Mouse (Mus musculus) embryonic facial prominence, embryonic 14.5 days (tissue): ENCODE results near the gene Crebrf. TPM values are rescaled to one million over a fixed set of nuclear protein-coding genes. Genes with fewer than 3 reads are reported as not detected.
A peak's percentile ranks its signal among the peaks of the same experiment; 100 is the strongest.

ENCODE experiments used
- ATAC-seq: fragments of 200-750 bp; cut with Nextera tagmentation; 2 replicates; pipeline ENCODE4 v1.8.0; 2017; ENCODE audit warnings: low read depth, moderate number of reproducible peaks, moderate TSS enrichment
- DNase-seq: peaks from one replicate; pipeline ENCODE4 v3.0.0-alpha.2; 2015; ENCODE audit warnings: low spot score
- H3K27ac ChIP-seq: fragments of 300-500 bp; sonication (generic); replicated peaks from 2 replicates; pipeline ENCODE4 v1.5.1; 2014; ENCODE audit warnings: low read depth, mild to moderate bottlenecking, low read length, moderate library complexity
- H3K27me3 ChIP-seq: fragments of 300-500 bp; sonication (generic); replicated peaks from 2 replicates; pipeline ENCODE4 v1.6.1; 2014; ENCODE audit warnings: low read length; ENCODE audit not compliant: control insufficient read depth, insufficient read depth
- H3K36me3 ChIP-seq: fragments of 300-500 bp; sonication (generic); 2 replicates; pipeline ENCODE4 v1.6.1; 2014; ENCODE audit warnings: low read length, mixed read lengths; ENCODE audit not compliant: control insufficient read depth, insufficient read depth
- H3K4me1 ChIP-seq: fragments of 300-500 bp; sonication (generic); 2 replicates; pipeline ENCODE4 v1.6.1; 2014; ENCODE audit warnings: antibody characterized with exemption, low read length; ENCODE audit not compliant: control insufficient read depth, insufficient read depth
- H3K4me2 ChIP-seq: fragments of 300-500 bp; sonication (generic); 2 replicates; pipeline ENCODE4 v1.6.1; 2014; ENCODE audit warnings: low read depth, mild to moderate bottlenecking, low read length, moderate library complexity, mixed read lengths
- H3K4me3 ChIP-seq: fragments of 300-500 bp; sonication (generic); 2 replicates; pipeline ENCODE4 v1.5.1; 2014; ENCODE audit warnings: low read depth, mild to moderate bottlenecking, low read length
- H3K9ac ChIP-seq: fragments of 300-500 bp; sonication (generic); 2 replicates; pipeline ENCODE4 v1.6.1; 2014; ENCODE audit warnings: low read depth, mild to moderate bottlenecking, low read length, moderate library complexity, mixed read lengths
- H3K9me3 ChIP-seq: fragments of 300-500 bp; sonication (generic); 2 replicates; pipeline ENCODE4 v1.6.1; 2016; ENCODE audit warnings: low read length; ENCODE audit not compliant: control insufficient read depth
- WGBS: fragments of 180-500 bp; shearing (Covaris S2); extraction: QIAGEN DNeasy Blood & Tissue Kit; methylation state at CpG from one replicate; pipeline ENCODE4 v1.1.7; 2014; 5-methylcytosine and 5-hydroxymethylcytosine counted together
- polyA plus RNA-seq: library from polyadenylated mRNA; unstranded; fragments of >200 nt; fragmentation: Nextera tagmentation; extraction: Ambion mirVana; gene quantifications from 2 replicates; pipeline ENCODE4 v1.2.1, GENCODE M21; 2014

Crebrf gene
- polyA plus RNA-seq, 1 experiment from 2014 or later = 5.1 TPM

- no peaks in the 10 kb centered on the region for H3K9me3 ChIP-seq
- H3K4me3 ChIP-seq = no peak overlapping the region
- H3K4me2 ChIP-seq = no peak overlapping the region
- no peaks in the 10 kb centered on the region for H3K4me1 ChIP-seq
- ATAC-seq (no peak), DNase-seq (no peak)
- no peak overlapping the region for H3K9ac ChIP-seq
- no peaks in the 10 kb centered on the region for H3K27me3 ChIP-seq
- no peak overlapping the region for H3K27ac ChIP-seq
- WGBS = 89% methylated on average over 10 of the region's 10 CpGs
- H3K36me3 ChIP-seq = peaks cover 60% of the 10 kb centered on the region
Observed at GRCm38 (mm10) chr17:26699819-26700616, 15.4 kb upstream of the Crebrf start.

- DNase-seq (no peak), ATAC-seq (no peak)
- Histone ChIP-seq H3K4me1 (no peaks in the 10 kb centered on the region), H3K4me3 (no peak overlapping the region), H3K9ac (no peak overlapping the region), H3K27me3 (no peaks in the 10 kb centered on the region), H3K9me3 (no peaks in the 10 kb centered on the region), H3K27ac (no peak overlapping the region), H3K36me3 (peaks cover 51% of the 10 kb centered on the region), H3K4me2 (no peak overlapping the region)
- WGBS = 80% methylated on average over 13 of the region's 13 CpGs
Observed at GRCm38 (mm10) chr17:26701565-26701964, 13.9 kb upstream of the Crebrf start.

- 80% methylated on average over 4 of the region's 4 CpGs for WGBS
- DNase-seq (no peak), ATAC-seq (no peak)
- H3K4me2 ChIP-seq = no peak overlapping the region
- H3K9ac ChIP-seq = no peak overlapping the region
- peaks cover 42% of the 10 kb centered on the region for H3K36me3 ChIP-seq
- no peaks in the 10 kb centered on the region for H3K27me3 ChIP-seq
- no peaks in the 10 kb centered on the region for H3K9me3 ChIP-seq
- H3K27ac ChIP-seq = no peak overlapping the region
- H3K4me3 ChIP-seq = no peak overlapping the region
- H3K4me1 ChIP-seq = no peaks in the 10 kb centered on the region
Observed at GRCm38 (mm10) chr17:26702621-26703020, 12.8 kb upstream of the Crebrf start.

- DNase-seq = no peak
- 82% methylated on average over 4 of the region's 4 CpGs for WGBS
- Histone ChIP-seq H3K9ac (no peak overlapping the region), H3K9me3 (no peaks in the 10 kb centered on the region), H3K4me2 (no peak overlapping the region), H3K27ac (no peak overlapping the region), H3K27me3 (no peaks in the 10 kb centered on the region), H3K4me3 (no peak overlapping the region), H3K4me1 (no peaks in the 10 kb centered on the region), H3K36me3 (peaks cover 33% of the 10 kb centered on the region)
- ATAC-seq = no peak
Observed at GRCm38 (mm10) chr17:26703671-26704070, 11.8 kb upstream of the Crebrf start.

- no peak overlapping the region for H3K4me2 ChIP-seq
- WGBS = 65% methylated on average over 11 of the region's 11 CpGs
- DNase-seq (peak; percentile 23), ATAC-seq (no peak)
- H3K27ac ChIP-seq = no peak overlapping the region
- 0 out of 2 replicates have a peak, but pooled peaks cover 13% of the 10 kb centered on the region for H3K36me3 ChIP-seq
- no peaks in the 10 kb centered on the region for H3K27me3 ChIP-seq
- no peaks in the 10 kb centered on the region for H3K4me1 ChIP-seq
- no peak overlapping the region for H3K4me3 ChIP-seq
- H3K9me3 ChIP-seq = no peaks in the 10 kb centered on the region
- H3K9ac ChIP-seq = no peak overlapping the region
Observed at GRCm38 (mm10) chr17:26705463-26706359, 9.7 kb upstream of the Crebrf start.

GRCm38 (mm10) chr17:26707066-26707465, 8.4 kb upstream of the Crebrf start:
- no peak for ATAC-seq
- Histone ChIP-seq H3K4me3 (no peak overlapping the region), H3K27me3 (no peaks in the 10 kb centered on the region), H3K9me3 (no peaks in the 10 kb centered on the region), H3K9ac (no peak overlapping the region), H3K36me3 (0 out of 2 replicates have a peak, but pooled peaks cover 8% of the 10 kb centered on the region), H3K4me1 (no peaks in the 10 kb centered on the region), H3K4me2 (no peak overlapping the region), H3K27ac (no peak overlapping the region)
- no peak for DNase-seq
- WGBS = 71% methylated on average over 7 of the region's 7 CpGs

- DNase-seq (no peak), ATAC-seq (no peak)
- Histone ChIP-seq H3K4me1 (no peaks in the 10 kb centered on the region), H3K9me3 (no peaks in the 10 kb centered on the region), H3K27me3 (no peaks in the 10 kb centered on the region), H3K4me2 (no peak overlapping the region), H3K36me3 (0 out of 2 replicates have a peak, but pooled peaks cover 3% of the 10 kb centered on the region), H3K4me3 (no peak overlapping the region), H3K27ac (no peak overlapping the region), H3K9ac (no peak overlapping the region)
Observed at GRCm38 (mm10) chr17:26708499-26708898, 7.0 kb upstream of the Crebrf start.

GRCm38 (mm10) chr17:26708993-26709590, 6.4 kb upstream of the Crebrf start:
- H3K9me3 ChIP-seq = no peaks in the 10 kb centered on the region
- no peak overlapping the region for H3K27ac ChIP-seq
- H3K27me3 ChIP-seq = no peaks in the 10 kb centered on the region
- 50% methylated on average over 9 of the region's 9 CpGs for WGBS
- ATAC-seq = no peak
- H3K9ac ChIP-seq = no peak overlapping the region
- no peaks in the 10 kb centered on the region for H3K36me3 ChIP-seq
- H3K4me1 ChIP-seq = no peaks in the 10 kb centered on the region
- no peak overlapping the region for H3K4me2 ChIP-seq
- DNase-seq = no peak
- no peak overlapping the region for H3K4me3 ChIP-seq
